Mouse (Mus musculus): Measurements from ENCODE around the gene Hecw2.

- no peak for TF ChIP-seq CTCF (conservative IDR thresholded peaks at IDR 0.05; ENCODE audit: insufficient read depth, insufficient read length, low read depth, low read length)
- no peak for TF ChIP-seq POLR2A (IDR thresholded peaks at IDR 0.05; ENCODE audit: low read depth, low read length)
These were observed 423.5 kb downstream of the Hecw2 start for GRCm38 (mm10) chr1:53771476-53771875.

Data from kidney, adult 2 months (tissue).